Mouse (Mus musculus): ENCODE measurements around the gene Spz1.

GRCm38 (mm10) chr13:92588704-92589103, 12.7 kb upstream of the Spz1 start:
- no peak for TF ChIP-seq POLR2A (IDR thresholded peaks at IDR 0.05; ENCODE audit: borderline replicate concordance, extremely low read depth, low read depth, low read length)
- TF ChIP-seq CTCF (IDR thresholded peaks at IDR 0.05; ENCODE audit: insufficient read depth, low read length): no peak

Data from lung, adult 2 months (tissue).